Comparison of ENCODE assay signal across 8 mouse cellular contexts in genomic region chr3:95668589-95669308, GRCm38 (mm10). TPM values are rescaled to one million over a fixed set of nuclear protein-coding genes. Genes with fewer than 3 reads are reported as not detected.
DNase-seq lines count a peak whose midpoint lies in the region; ATAC-seq and TF ChIP-seq lines count a peak whose summit lies in the region.

No protein-coding gene starts in this region.

- H3K9ac ChIP-seq in hindbrain, embryonic 13.5 days, result no peak overlapping the region

- peaks cover 39% of the 10 kb centered on the region for H3K36me3 ChIP-seq in hindbrain, embryonic 13.5 days

- DNase-seq in left cerebral cortex, adult 2 months (ENCODE audit: extremely low spot score in 1 of 2, low spot score in 2 of 2), result no peak
- no peak for DNase-seq in left cerebral cortex, postnatal 36 days (ENCODE audit: low spot score in 2 of 2)
- DNase-seq in adipocyte (ENCODE audit: low spot score), result peak; percentile 52
- no peak for DNase-seq in cerebellum, adult 11 months
- no peak for DNase-seq in ovary, adult 18-20 months (ENCODE audit: low spot score)
- no peak for DNase-seq in gastrocnemius, adult 8-10 months (ENCODE audit: low spot score in 2 of 2)

- WGBS in hindbrain, embryonic 13.5 days, result 82% methylated on average over 7 of the region's 7 CpGs

- H3K9me3 ChIP-seq in hindbrain, embryonic 13.5 days, result no peaks in the 10 kb centered on the region

- intact Hi-C loops in left cerebral cortex, adult 2 months (cut with DNase I), result no loop called here
- intact Hi-C loops in left cerebral cortex, postnatal 36 days (cut with DNase I), result no loop called here

- TF ChIP-seq CTCF in left cerebral cortex, adult 2 months (IDR thresholded peaks at IDR 0.05), result no peak

- H3K4me3 ChIP-seq in left cerebral cortex, adult 2 months, result no peak overlapping the region
- H3K4me3 ChIP-seq in hindbrain, embryonic 13.5 days, result no peak overlapping the region

- H3K27me3 ChIP-seq in hindbrain, embryonic 13.5 days, result no peaks in the 10 kb centered on the region

- no peak overlapping the region for H3K4me2 ChIP-seq in hindbrain, embryonic 13.5 days

- no peak for ATAC-seq in hindbrain, embryonic 13.5 days (ENCODE audit: low FRiP score)
- peak; percentile 26 for ATAC-seq in megakaryocyte progenitor cell, adult 5-6 weeks (replicated peaks; ENCODE audit: poor library complexity)

- H3K27ac ChIP-seq in left cerebral cortex, adult 2 months, result peak overlapping the region; percentile 53
- peak overlapping the region; percentile 75 for H3K27ac ChIP-seq in hindbrain, embryonic 13.5 days

- H3K4me1 ChIP-seq in hindbrain, embryonic 13.5 days (replicated peaks), result peaks cover 56% of the 10 kb centered on the region

RNA-seq across cellular contexts. Expression of gene Mcl1, which starts 10.2 kb away (rescaled TPM):
- 10 to 100 TPM; 52.7 to 60.9 TPM for total RNA-seq in left cerebral cortex, adult 2 months (2021)
- total RNA-seq in left cerebral cortex, postnatal 36 days (2021), result 10 to 100 TPM; 49.9 to 56.5 TPM
- 49.3 and 54.2 TPM in 2 replicates for polyA plus RNA-seq in hindbrain, embryonic 13.5 days (2015; fragmentation: Nextera tagmentation; extraction: Ambion mirVana)
- total RNA-seq in megakaryocyte progenitor cell, adult 5-6 weeks (2015), result 154 and 191 TPM in 2 replicates
- 131 and 135 TPM in 2 replicates for total RNA-seq in megakaryocyte progenitor cell, adult 5-6 weeks (2017)
- total RNA-seq in gastrocnemius, adult 8-10 months (2022), result 100 to 1,000 TPM in 3 of 4 experiments, 10 to 100 TPM in 1; 95.7 to 113 (median 106) TPM

RNA-seq across cellular contexts. Expression of gene Adamtsl4, which starts 19.0 kb away (rescaled TPM):
- total RNA-seq in left cerebral cortex, adult 2 months (2021), result 1 to 10 TPM; 6.8 to 7.7 TPM
- total RNA-seq in left cerebral cortex, postnatal 36 days (2021), result 1 to 10 TPM; 4.2 to 4.9 TPM
- 0.98 and 1.0 TPM in 2 replicates for polyA plus RNA-seq in hindbrain, embryonic 13.5 days (2015; fragmentation: Nextera tagmentation; extraction: Ambion mirVana)
- 0.17 and 1.4 TPM in 2 replicates for total RNA-seq in megakaryocyte progenitor cell, adult 5-6 weeks (2015)
- 0.33 TPM in 1 of 2 replicates, not detected in the other for total RNA-seq in megakaryocyte progenitor cell, adult 5-6 weeks (2017)
- total RNA-seq in gastrocnemius, adult 8-10 months (2022), result 10 to 100 TPM; 13.8 to 23.4 (median 18.2) TPM

RNA-seq across cellular contexts. Expression of gene Ensa, which starts 44.0 kb away (rescaled TPM):
- total RNA-seq in left cerebral cortex, adult 2 months (2021), result 100 to 1,000 TPM; 349 to 358 TPM
- 100 to 1,000 TPM; 361 to 394 TPM for total RNA-seq in left cerebral cortex, postnatal 36 days (2021)
- 106 and 108 TPM in 2 replicates for polyA plus RNA-seq in hindbrain, embryonic 13.5 days (2015; fragmentation: Nextera tagmentation; extraction: Ambion mirVana)
- total RNA-seq in megakaryocyte progenitor cell, adult 5-6 weeks (2015), result 32.6 and 37.1 TPM in 2 replicates
- total RNA-seq in megakaryocyte progenitor cell, adult 5-6 weeks (2017), result 49.7 and 66.8 TPM in 2 replicates
- 100 to 1,000 TPM; 104 to 118 (median 108) TPM for total RNA-seq in gastrocnemius, adult 8-10 months (2022)
